Mouse (Mus musculus) myocyte (in vitro differentiated cells): Measurements from ENCODE around the gene Tubb3.

Experiments
- E2F4 ChIP-seq: IDR thresholded peaks from one replicate; pipeline ENCODE4 v1.6.1; 2011; ENCODE audit warnings: mild to moderate bottlenecking, control low read depth, moderate library complexity; ENCODE audit not compliant: insufficient read depth
- MYOD1 ChIP-seq, 3 experiments: IDR thresholded peaks; one replicate each; pipeline ENCODE4 v1.6.1; 2011; ENCODE audit warnings: control low read depth in 2 of 3, low read depth in 2 of 3, mild to moderate bottlenecking in 2 of 3, moderate library complexity in 1 of 3; ENCODE audit not compliant: insufficient read length in 2 of 3, control insufficient read depth in 1 of 3
- POLR2A ChIP-seq: IDR thresholded peaks from one replicate; pipeline ENCODE4 v1.6.1; 2011; ENCODE audit warnings: low read depth, mild to moderate bottlenecking, control low read depth, moderate library complexity; ENCODE audit not compliant: insufficient read length
- POLR2AphosphoS2 ChIP-seq: IDR thresholded peaks from one replicate; pipeline ENCODE4 v1.6.1; 2011; ENCODE audit warnings: low read depth, control low read depth; ENCODE audit not compliant: insufficient read length
- TCF3 ChIP-seq: IDR thresholded peaks from one replicate; pipeline ENCODE4 v1.6.1; 2011; ENCODE audit warnings: low read depth, control low read depth; ENCODE audit not compliant: insufficient read length

GRCm38 (mm10) chr8:123453291-123453690, 42.1 kb downstream of the Tubb3 start:
- no peak for TF ChIP-seq POLR2A
- no peak for TF ChIP-seq POLR2AphosphoS2
- TF ChIP-seq E2F4, result no peak
- TF ChIP-seq TCF3, result no peak
- no peak for TF ChIP-seq MYOD1 (IDR thresholded peaks at IDR 0.05; ENCODE audit: control insufficient read depth in 1 of 3, insufficient read length in 2 of 3, low read depth in 2 of 3)
